Mouse (Mus musculus) liver, postnatal 0 days (tissue): ENCODE data around the gene Lman2. TPM values are rescaled to one million over a fixed set of nuclear protein-coding genes. Genes with fewer than 3 reads are reported as not detected.

Experiments
- ATAC-seq: fragments of 200-750 bp; cut with Nextera tagmentation; 2 replicates; pipeline ENCODE4 v1.8.0; 2017; ENCODE audit warnings: mild to moderate bottlenecking, moderate library complexity
- DNase-seq: peaks from one replicate; pipeline ENCODE4 v3.0.0-alpha.2; 2016
- H3K27ac ChIP-seq: fragments of 300-500 bp; sonication (generic); 2 replicates; pipeline ENCODE4 v1.5.1; 2014; ENCODE audit warnings: antibody characterized with exemption, moderate library complexity, mild to moderate bottlenecking, low read depth
- H3K27me3 ChIP-seq: fragments of 300-500 bp; sonication (generic); 2 replicates; pipeline ENCODE4 v1.6.1; 2014; ENCODE audit warnings: low read length, control low read depth, mixed read lengths; ENCODE audit not compliant: insufficient read depth
- H3K36me3 ChIP-seq: fragments of 300-500 bp; sonication (generic); replicated peaks from 2 replicates; pipeline ENCODE4 v1.6.1; 2014; ENCODE audit warnings: mild to moderate bottlenecking, control low read depth, low read length, moderate library complexity, mixed read lengths; ENCODE audit not compliant: insufficient read depth
- H3K4me1 ChIP-seq: fragments of 300-500 bp; sonication (generic); 2 replicates; pipeline ENCODE4 v1.6.1; 2014; ENCODE audit warnings: antibody characterized with exemption, mild to moderate bottlenecking, control low read depth; ENCODE audit not compliant: insufficient read depth
- H3K4me2 ChIP-seq: fragments of 300-500 bp; sonication (generic); 2 replicates; pipeline ENCODE4 v1.6.1; 2014; ENCODE audit warnings: low read depth, mild to moderate bottlenecking, low read length, moderate library complexity, mixed read lengths
- H3K4me3 ChIP-seq: fragments of 300-500 bp; sonication (generic); 2 replicates; pipeline ENCODE4 v1.5.1; 2014; ENCODE audit warnings: low read depth, low read length
- H3K9ac ChIP-seq: fragments of 300-500 bp; sonication (generic); replicated peaks from 2 replicates; pipeline ENCODE4 v1.6.1; 2014; ENCODE audit warnings: mild to moderate bottlenecking, moderate library complexity
- H3K9me3 ChIP-seq: fragments of 300-500 bp; sonication (generic); 2 replicates; pipeline ENCODE4 v1.6.1; 2016; ENCODE audit warnings: mild to moderate bottlenecking, control low read depth, low read length, mixed read lengths
- CTCF ChIP-seq: sonication (generic); IDR thresholded peaks from 2 replicates; pipeline ENCODE4 v1.5.1; 2016; ENCODE audit warnings: antibody characterized with exemption, low read depth
- EP300 ChIP-seq: IDR thresholded peaks from 2 replicates; pipeline ENCODE4 v1.6.1; 2016; ENCODE audit warnings: antibody characterized with exemption, low read depth, mild to moderate bottlenecking
- WGBS: fragments of 180-500 bp; shearing (Covaris S2); extraction: QIAGEN DNeasy Blood & Tissue Kit; methylation state at CpG from one replicate; pipeline ENCODE4 v1.1.7; 2014; ENCODE audit not compliant: insufficient replicate concordance; 5-methylcytosine and 5-hydroxymethylcytosine counted together
- polyA plus RNA-seq: library from polyadenylated mRNA; unstranded; fragments of >200 nt; fragmentation: Nextera tagmentation; extraction: Ambion mirVana; gene quantifications from 2 replicates; pipeline ENCODE4 v1.2.1, GENCODE M21; 2015

The Lman2 gene
- polyA plus RNA-seq, 1 experiment from 2014 or later = 56.0 TPM

GRCm38 (mm10) chr13:55329683-55330566 lies 32.7 kb downstream of the Lman2 start, which contains the start of gene Mxd3:
TSS of gene Mxd3 (minus strand) at chr13:55329823.
- peak within 1 kb of the TSS; percentile 87 for H3K27ac ChIP-seq
- peaks cover 30% of the 10 kb centered on the region for H3K4me1 ChIP-seq
- H3K27me3 ChIP-seq = no peaks in the 10 kb centered on the region
- H3K4me2 ChIP-seq = peak within 1 kb of the TSS; percentile 94
- 4% methylated on average over 73 of the region's 82 CpGs for WGBS
- ATAC-seq (peak; percentile 88), DNase-seq (peak; percentile 94)
- TF ChIP-seq EP300 = no peak
- TF ChIP-seq CTCF = no peak
- H3K36me3 ChIP-seq = peaks cover 20% of the 10 kb centered on the region
- peak within 1 kb of the TSS; percentile 87 for H3K9ac ChIP-seq
- H3K4me3 ChIP-seq = peak within 1 kb of the TSS; percentile 77
- H3K9me3 ChIP-seq = no peaks in the 10 kb centered on the region

GRCm38 (mm10) chr13:55329109-55329682 lies 33.4 kb downstream of the Lman2 start:
- ATAC-seq = peak; percentile 24
- WGBS = under 1% methylated on average over 24 of the region's 29 CpGs
- Histone ChIP-seq H3K9ac (peak overlapping the region; percentile 87), H3K27me3 (no peaks in the 10 kb centered on the region), H3K4me2 (peak overlapping the region; percentile 94), H3K4me1 (peaks cover 31% of the 10 kb centered on the region), H3K27ac (peak overlapping the region; percentile 87), H3K4me3 (peak overlapping the region; percentile 77), H3K9me3 (no peaks in the 10 kb centered on the region), H3K36me3 (peaks cover 25% of the 10 kb centered on the region)
- no peak for TF ChIP-seq EP300
- no peak for DNase-seq

GRCm38 (mm10) chr13:55328641-55329040 lies 33.9 kb downstream of the Lman2 start:
- no peak overlapping the region for H3K27ac ChIP-seq
- DNase-seq (peak; percentile 18), ATAC-seq (no peak)
- H3K4me2 ChIP-seq = peak overlapping the region; percentile 94
- H3K36me3 ChIP-seq = peaks cover 30% of the 10 kb centered on the region
- peak overlapping the region; percentile 77 for H3K4me3 ChIP-seq
- TF ChIP-seq CTCF (no peak), EP300 (no peak)
- no peaks in the 10 kb centered on the region for H3K9me3 ChIP-seq
- H3K27me3 ChIP-seq = no peaks in the 10 kb centered on the region
- H3K9ac ChIP-seq = peak overlapping the region; percentile 87
- 80% methylated on average over 4 of the region's 4 CpGs for WGBS
- H3K4me1 ChIP-seq = peaks cover 34% of the 10 kb centered on the region

DNA sequence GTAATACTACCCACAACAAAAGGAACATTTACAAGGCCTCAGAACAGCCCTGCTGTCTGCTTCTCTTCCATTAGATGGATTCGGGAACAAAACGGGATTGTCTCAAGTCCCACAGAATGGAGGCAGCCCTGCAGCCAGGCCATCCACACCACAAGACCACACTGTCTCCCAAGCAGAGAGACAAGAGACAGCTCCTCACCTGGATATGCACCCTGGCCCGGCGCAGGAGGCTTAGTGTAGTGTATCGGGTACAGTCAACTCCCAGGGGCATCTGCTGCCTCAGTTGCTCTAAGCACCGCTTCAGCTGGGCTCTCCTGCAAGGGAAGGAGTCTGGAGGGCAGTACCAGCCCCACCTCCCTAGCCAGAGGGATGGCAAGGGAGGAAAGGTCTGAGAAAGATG lies 34.4 kb downstream of the Lman2 start:
- Histone ChIP-seq H3K4me1 (peaks cover 38% of the 10 kb centered on the region), H3K27ac (no peak overlapping the region), H3K9ac (peak overlapping the region; percentile 87), H3K4me2 (peak overlapping the region; percentile 94), H3K9me3 (no peaks in the 10 kb centered on the region), H3K27me3 (no peaks in the 10 kb centered on the region), H3K4me3 (peak overlapping the region; percentile 77), H3K36me3 (peaks cover 35% of the 10 kb centered on the region)
- ATAC-seq = no peak
- TF ChIP-seq CTCF = no peak
- TF ChIP-seq EP300 = no peak
- 74% methylated on average over 6 of the region's 6 CpGs for WGBS
- DNase-seq = peak; percentile 21

GRCm38 (mm10) chr13:55327633-55328032 lies 35.0 kb downstream of the Lman2 start:
- Histone ChIP-seq H3K27me3 (no peaks in the 10 kb centered on the region), H3K36me3 (peaks cover 37% of the 10 kb centered on the region), H3K9ac (peak overlapping the region; percentile 87), H3K4me1 (peaks cover 44% of the 10 kb centered on the region), H3K9me3 (no peaks in the 10 kb centered on the region), H3K4me3 (peak overlapping the region; percentile 77), H3K27ac (no peak overlapping the region), H3K4me2 (peak overlapping the region; percentile 94)
- 36% methylated on average over 7 of the region's 8 CpGs for WGBS
- peak; percentile 28 for ATAC-seq
- DNase-seq = peak; percentile 92
- TF ChIP-seq EP300 (no peak), CTCF (peak; percentile 99)

DNA sequence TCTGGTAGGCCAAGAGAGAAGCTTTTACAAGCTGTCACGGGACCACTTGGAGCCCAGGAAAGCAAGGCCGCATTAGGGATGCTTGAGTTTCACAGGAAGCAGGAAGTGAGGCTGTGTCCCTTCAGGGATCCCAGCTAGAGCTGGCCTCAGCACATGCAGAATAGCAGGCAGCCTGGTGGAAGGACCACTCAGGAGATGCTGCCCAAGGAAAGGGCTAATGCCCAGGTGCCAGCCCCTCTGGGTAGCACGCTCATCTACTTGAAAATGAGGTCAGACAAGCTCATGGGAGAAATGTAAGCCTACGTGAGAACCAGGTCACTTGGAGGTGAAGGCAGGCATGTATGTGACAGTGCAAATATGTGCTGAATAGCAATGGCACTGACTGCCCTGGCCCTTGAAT lies 35.4 kb downstream of the Lman2 start:
- H3K4me2 ChIP-seq = peak overlapping the region; percentile 94
- ATAC-seq = no peak
- DNase-seq = no peak
- no peaks in the 10 kb centered on the region for H3K9me3 ChIP-seq
- H3K9ac ChIP-seq = no peak overlapping the region
- H3K4me3 ChIP-seq = peak overlapping the region; percentile 77; the same call in 1 of the 2 replicates
- WGBS = 62% methylated on average over 4 of the region's 4 CpGs
- H3K27me3 ChIP-seq = no peaks in the 10 kb centered on the region
- H3K4me1 ChIP-seq = peaks cover 44% of the 10 kb centered on the region
- TF ChIP-seq EP300 (no peak), CTCF (no peak)
- H3K27ac ChIP-seq = no peak overlapping the region
- H3K36me3 ChIP-seq = peaks cover 37% of the 10 kb centered on the region
